Mouse (Mus musculus) adrenal gland, postnatal 0 days (tissue): Measurements from ENCODE around the gene Gm6176. TPM values are rescaled to one million over a fixed set of nuclear protein-coding genes. Genes with fewer than 3 reads are reported as not detected.

Source experiments
- polyA plus RNA-seq: library from polyadenylated mRNA; unstranded; fragments of >200 nt; fragmentation: Nextera tagmentation; extraction: Ambion mirVana; gene quantifications from 2 replicates; pipeline ENCODE4 v1.2.1, GENCODE M21; 2015

Gm6176 gene
- not detected in 2 replicates for polyA plus RNA-seq

GRCm38 (mm10) chr7:22056205-22056604, at the start of gene Gm6176:
Gm6176 (minus strand) TSS chr7:22056305.

GRCm38 (mm10) chr7:22068757-22069156, 12.7 kb upstream of the Gm6176 start, which contains the start of gene Vmn1r139:
Vmn1r139 (plus strand) TSS chr7:22069057.

GRCm38 (mm10) chr7:22028797-22029196, 27.3 kb downstream of the Gm6176 start, which contains the start of gene Vmn1r138:
Vmn1r138 (minus strand) TSS chr7:22028897.

Other genes starting within 250 kb of the Gm6176 start
- not detected in 2 replicates for gene Vmn1r135, start 224.0 kb downstream of the Gm6176 start, polyA plus RNA-seq
- gene Gm5725, start 212.0 kb downstream of the Gm6176 start, polyA plus RNA-seq = not detected in 2 replicates
- not detected in 2 replicates for gene Gm5891, start 135.0 kb downstream of the Gm6176 start, polyA plus RNA-seq
- not detected in 2 replicates for gene Vmn1r137, start 61.7 kb downstream of the Gm6176 start, polyA plus RNA-seq
- gene Vmn1r138, start 27.4 kb downstream of the Gm6176 start, polyA plus RNA-seq = not detected in 2 replicates
- gene Vmn1r139, start 12.8 kb upstream of the Gm6176 start, polyA plus RNA-seq = not detected in 2 replicates
- not detected in 2 replicates for gene Gm16451, start 61.9 kb upstream of the Gm6176 start, polyA plus RNA-seq
- not detected in 2 replicates for gene Gm10666, start 78.4 kb upstream of the Gm6176 start, polyA plus RNA-seq
- not detected in 2 replicates for gene Vmn1r142, start 107.7 kb upstream of the Gm6176 start, polyA plus RNA-seq
- not detected in 2 replicates for gene Vmn1r143, start 133.1 kb upstream of the Gm6176 start, polyA plus RNA-seq
- gene Gm8653, start 145.0 kb upstream of the Gm6176 start, polyA plus RNA-seq = not detected in 2 replicates
- not detected in 2 replicates for gene Gm8453, start 173.2 kb upstream of the Gm6176 start, polyA plus RNA-seq